17 mouse cellular contexts compared by ENCODE assay signal in the genomic region with DNA sequence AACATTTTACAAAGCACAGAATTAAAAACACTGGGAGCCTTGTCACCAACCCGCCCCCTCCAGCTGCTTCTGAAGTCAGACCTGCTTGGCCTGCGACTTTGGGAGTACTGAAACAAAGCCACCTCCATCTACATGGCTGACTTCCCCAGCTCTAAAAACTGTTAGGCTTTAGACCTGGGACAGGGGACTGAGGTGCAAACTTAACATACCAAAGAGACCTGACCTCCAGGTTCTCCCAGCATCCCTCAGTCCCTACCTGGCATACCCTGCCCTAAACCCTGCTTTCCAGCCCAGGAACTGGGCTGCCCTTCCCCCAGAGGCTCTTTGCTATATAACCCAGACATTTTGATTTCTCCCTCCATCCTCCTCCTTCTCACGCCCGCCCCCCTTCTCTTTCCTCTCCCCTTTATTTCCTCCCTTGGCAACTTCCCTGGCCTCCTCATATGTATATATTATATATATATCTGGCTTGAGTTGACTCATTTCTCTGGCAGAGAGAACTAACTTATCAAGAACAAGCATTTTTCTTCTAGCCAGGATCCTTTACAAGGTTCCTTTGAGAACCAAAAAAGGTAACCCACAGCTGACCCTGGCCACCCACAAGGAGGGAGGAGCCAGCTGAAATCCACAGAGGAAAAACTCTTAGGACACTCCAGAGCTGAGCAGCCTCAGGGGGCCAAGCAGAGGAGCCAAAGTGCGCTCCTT. TPM values are rescaled to one million over a fixed set of nuclear protein-coding genes. Genes with fewer than 3 reads are reported as not detected.
DNase-seq lines count a peak whose midpoint lies in the region; ATAC-seq and TF ChIP-seq lines count a peak whose summit lies in the region.
"Had no signal": no experiment of that assay in that cellular context is flagged by ENCODE, and none has a peak within 500 bp of the region (broad histone marks: within the 10 kb centered on the region; RNA-seq: fewer than 3 reads in every experiment).

No protein-coding gene starts in this region.

- ATAC-seq in heart, embryonic 13.5 days (ENCODE audit: extremely low read depth, insufficient number of reproducible peaks, low FRiP score, low TSS enrichment) = no peak
- no peak for ATAC-seq in limb, embryonic 12.5 days (ENCODE audit: insufficient number of reproducible peaks, insufficient read depth, low FRiP score, low TSS enrichment, low read depth)
- peak; percentile 30 for ATAC-seq in limb, embryonic 15.5 days (ENCODE audit: insufficient number of reproducible peaks, low FRiP score, low TSS enrichment, low read depth)

- H3K36me3 ChIP-seq in heart, embryonic 13.5 days = no peaks in the 10 kb centered on the region
- H3K36me3 ChIP-seq in limb, embryonic 12.5 days = no peaks in the 10 kb centered on the region
- H3K36me3 ChIP-seq in limb, embryonic 10.5 days = no peaks in the 10 kb centered on the region
- H3K36me3 ChIP-seq in limb, embryonic 15.5 days = no peaks in the 10 kb centered on the region
- H3K36me3 ChIP-seq in thymus, adult 2 months (ENCODE audit: control insufficient read depth, insufficient read depth, low read length) = no peaks in the 10 kb centered on the region
- H3K36me3 ChIP-seq: midbrain, embryonic 12.5 days had no signal

- no peak overlapping the region for H3K4me3 ChIP-seq in heart, embryonic 13.5 days
- no peak overlapping the region for H3K4me3 ChIP-seq in limb, embryonic 12.5 days (replicated peaks)
- no peak overlapping the region for H3K4me3 ChIP-seq in limb, embryonic 10.5 days
- no peak overlapping the region for H3K4me3 ChIP-seq in limb, embryonic 15.5 days
- no peak overlapping the region for H3K4me3 ChIP-seq in thymus, adult 2 months (ENCODE audit: control insufficient read depth, insufficient read depth, low read length)
- H3K4me3 ChIP-seq: midbrain, embryonic 12.5 days had no signal

- H3K27ac ChIP-seq in heart, embryonic 13.5 days (replicated peaks) = peak overlapping the region; percentile 75
- H3K27ac ChIP-seq in limb, embryonic 12.5 days = peak overlapping the region; percentile 37; the same call in 1 of the 2 replicates
- no peak overlapping the region for H3K27ac ChIP-seq in limb, embryonic 10.5 days
- H3K27ac ChIP-seq in limb, embryonic 15.5 days = peak overlapping the region; percentile 84
- H3K27ac ChIP-seq in thymus, adult 2 months (ENCODE audit: control insufficient read depth, insufficient read depth, low read length) = no peak overlapping the region
- H3K27ac ChIP-seq: hindbrain, embryonic 14.5 days; midbrain, embryonic 12.5 days had no signal

- TF ChIP-seq POLR2A in thymus, adult 2 months (IDR thresholded peaks at IDR 0.05; ENCODE audit: control insufficient read depth, extremely low read depth, insufficient read depth, low read length, poor library complexity) = no peak

- H3K4me1 ChIP-seq in heart, embryonic 13.5 days = peaks cover 36% of the 10 kb centered on the region
- H3K4me1 ChIP-seq in limb, embryonic 12.5 days (replicated peaks) = peaks cover 24% of the 10 kb centered on the region
- peaks cover 19% of the 10 kb centered on the region for H3K4me1 ChIP-seq in limb, embryonic 10.5 days
- H3K4me1 ChIP-seq in limb, embryonic 15.5 days = peaks cover 37% of the 10 kb centered on the region
- H3K4me1 ChIP-seq in thymus, adult 2 months (replicated peaks; ENCODE audit: control insufficient read depth, insufficient read depth, low read length) = peaks cover 14% of the 10 kb centered on the region

- intact Hi-C loops in heart, postnatal 14 days (cut with DNase I) = no loop called here

- WGBS in heart, embryonic 13.5 days = 38% methylated on average over 5 of the region's 5 CpGs
- WGBS in limb, embryonic 12.5 days = 59% methylated on average over 5 of the region's 5 CpGs
- WGBS in limb, embryonic 10.5 days = 58% methylated on average over 5 of the region's 5 CpGs
- 45% methylated on average over 5 of the region's 5 CpGs for WGBS in limb, embryonic 15.5 days
- WGBS in thymus, adult 2 months = 92% methylated on average over 5 of the region's 5 CpGs

- TF ChIP-seq CTCF in thymus, adult 2 months (IDR thresholded peaks at IDR 0.05; ENCODE audit: borderline replicate concordance, control insufficient read depth, extremely low read depth, insufficient read depth, low read length, poor library complexity) = no peak

- H3K4me2 ChIP-seq in heart, embryonic 13.5 days = peak overlapping the region; percentile 18; the same call in 1 of the 2 replicates
- no peak overlapping the region for H3K4me2 ChIP-seq in limb, embryonic 12.5 days
- H3K4me2 ChIP-seq in limb, embryonic 15.5 days = no peak overlapping the region
- H3K4me2 ChIP-seq: hindbrain, embryonic 14.5 days; liver, embryonic 11.5 days; midbrain, embryonic 12.5 days had no signal

- DNase-seq in heart, postnatal 14 days = no peak
- no peak for DNase-seq in limb, embryonic 10.5 days (ENCODE audit: low spot score)
- DNase-seq in NIH3T3 (ENCODE audit: low read depth) = peak; percentile 77
- DNase-seq in thymus, adult 2 months = no peak
- no peak for DNase-seq in layer of hippocampus, adult 9-10 months (ENCODE audit: low spot score)
- DNase-seq: adrenal gland, adult 2 months; cerebellum, adult 9-11 months; kidney, postnatal 25 days; lung, postnatal 36 days; right cerebral cortex, postnatal 14 days; thymus, postnatal 25 days had no signal

- H3K9ac ChIP-seq in heart, embryonic 13.5 days = no peak overlapping the region
- H3K9ac ChIP-seq in limb, embryonic 12.5 days (replicated peaks) = no peak overlapping the region
- H3K9ac ChIP-seq in limb, embryonic 15.5 days = no peak overlapping the region
- H3K9ac ChIP-seq: hindbrain, embryonic 14.5 days; midbrain, embryonic 12.5 days had no signal

- H3K27me3 ChIP-seq in heart, embryonic 13.5 days (replicated peaks) = no peaks in the 10 kb centered on the region; the same call in 1 of the 2 replicates
- H3K27me3 ChIP-seq in limb, embryonic 12.5 days = peaks cover 3% of the 10 kb centered on the region; the same call in 1 of the 2 replicates
- H3K27me3 ChIP-seq in limb, embryonic 10.5 days (ENCODE audit: low read depth, poor library complexity, severe bottlenecking) = 0 out of 2 replicates have a peak, but pooled peaks cover 9% of the 10 kb centered on the region
- H3K27me3 ChIP-seq in limb, embryonic 15.5 days = no peaks in the 10 kb centered on the region
- no peaks in the 10 kb centered on the region for H3K27me3 ChIP-seq in thymus, adult 2 months (ENCODE audit: control insufficient read depth, insufficient read depth, low read length)

- H3K9me3 ChIP-seq in heart, embryonic 13.5 days = no peaks in the 10 kb centered on the region
- H3K9me3 ChIP-seq in limb, embryonic 12.5 days = no peaks in the 10 kb centered on the region
- no peaks in the 10 kb centered on the region for H3K9me3 ChIP-seq in limb, embryonic 10.5 days (replicated peaks)
- no peaks in the 10 kb centered on the region for H3K9me3 ChIP-seq in limb, embryonic 15.5 days
- H3K9me3 ChIP-seq: midbrain, embryonic 12.5 days had no signal

RNA-seq across cellular contexts. Expression of a gene that starts 5.6 kb away (rescaled TPM):
- 321 and 347 TPM in 2 replicates for polyA plus RNA-seq in heart, embryonic 13.5 days (2015; fragmentation: Nextera tagmentation; extraction: Ambion mirVana)
- 100 to 1,000 TPM in 1 of 2 experiments, 10 to 100 TPM in 1; 99.7 to 120 TPM for total RNA-seq in heart, postnatal 14 days (2021)
- 798 and 826 TPM in 2 replicates for polyA plus RNA-seq in limb, embryonic 12.5 days (2016; fragmentation: Nextera tagmentation; extraction: Ambion mirVana)
- polyA plus RNA-seq in limb, embryonic 10.5 days (2016; fragmentation: Nextera tagmentation; extraction: Ambion mirVana) = 820 and 832 TPM in 2 replicates
- 513 and 518 TPM in 2 replicates for polyA plus RNA-seq in limb, embryonic 15.5 days (2015; fragmentation: Nextera tagmentation; extraction: Ambion mirVana)
- 544 TPM in 2 replicates for polyA plus RNA-seq in thymus, adult 2 months (2012; rRNA removed)

RNA-seq across cellular contexts. Expression of a gene that starts 19.0 kb away (rescaled TPM):
- 68.7 and 71.0 TPM in 2 replicates for polyA plus RNA-seq in heart, embryonic 13.5 days (2015; fragmentation: Nextera tagmentation; extraction: Ambion mirVana)
- total RNA-seq in heart, postnatal 14 days (2021) = 10 to 100 TPM; 47.6 to 48.8 TPM
- 135 and 149 TPM in 2 replicates for polyA plus RNA-seq in limb, embryonic 12.5 days (2016; fragmentation: Nextera tagmentation; extraction: Ambion mirVana)
- 116 and 131 TPM in 2 replicates for polyA plus RNA-seq in limb, embryonic 10.5 days (2016; fragmentation: Nextera tagmentation; extraction: Ambion mirVana)
- 100 and 104 TPM in 2 replicates for polyA plus RNA-seq in limb, embryonic 15.5 days (2015; fragmentation: Nextera tagmentation; extraction: Ambion mirVana)
- polyA plus RNA-seq in thymus, adult 2 months (2012; rRNA removed) = 196 TPM in 2 replicates

Comparison
In these comparisons a context has a peak if more than half of its experiments do, and no peak if none do; other contexts are left out.
1. H3K27ac ChIP-seq: peak in heart, embryonic 13.5 days (single experiment), limb, embryonic 12.5 days (single experiment) and limb, embryonic 15.5 days (single experiment); none in limb, embryonic 10.5 days (single experiment) and thymus, adult 2 months (single experiment).